Mouse (Mus musculus) heart, postnatal 0 days (tissue): Measurements from ENCODE around the gene Lingo3.

Experiments
- CTCF ChIP-seq: IDR thresholded peaks from 2 replicates; pipeline ENCODE4 v1.5.1; 2016; ENCODE audit warnings: antibody characterized with exemption, control low read depth, low read depth
- EP300 ChIP-seq: IDR thresholded peaks from 2 replicates; pipeline ENCODE4 v1.6.1; 2016; ENCODE audit warnings: antibody characterized with exemption, low read depth

GRCm38 (mm10) chr10:80858350-80858935 lies 14.6 kb upstream of the Lingo3 start:
- TF ChIP-seq CTCF (no peak), EP300 (no peak)
